ENCODE assay signal across 9 mouse cellular contexts in the genomic region with DNA sequence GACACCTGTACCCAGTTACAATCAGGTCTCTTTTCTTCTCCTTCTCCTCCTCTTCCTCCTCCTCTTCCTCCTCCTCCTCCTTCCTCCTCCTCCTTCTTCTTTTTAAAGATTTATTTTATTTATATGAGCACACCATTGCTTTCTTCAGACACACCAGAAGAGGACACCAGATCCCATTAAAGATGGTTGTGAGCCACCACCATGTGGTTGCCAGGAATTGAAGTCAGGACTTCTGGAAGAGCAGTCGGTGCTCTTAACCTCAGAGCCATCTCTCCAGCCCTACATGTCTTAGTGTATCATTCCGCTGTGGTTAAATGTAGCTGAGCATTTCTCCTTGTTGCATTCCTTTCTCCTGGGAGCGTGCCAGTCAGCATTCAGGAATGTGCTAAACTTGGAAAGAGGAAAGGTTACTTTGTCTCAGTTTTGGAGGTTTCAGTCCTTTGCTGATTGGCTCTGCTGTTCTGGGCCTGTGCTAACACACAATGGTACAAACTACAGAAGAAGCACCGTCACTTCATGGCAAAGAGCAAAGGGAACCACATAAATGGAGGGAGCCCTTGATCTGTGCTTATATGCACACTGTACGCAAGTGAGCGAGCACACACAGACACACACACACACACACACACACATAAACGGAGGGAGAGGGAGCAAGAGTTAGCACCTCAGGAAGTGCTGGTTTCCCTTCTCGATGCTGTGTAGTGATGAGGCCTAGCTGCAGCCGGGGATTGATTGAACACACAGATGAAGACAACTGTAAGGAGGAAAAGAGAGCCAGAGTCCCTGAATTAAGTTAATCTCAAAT. TPM values are rescaled to one million over a fixed set of nuclear protein-coding genes. Genes with fewer than 3 reads are reported as not detected.
DNase-seq lines count a peak whose midpoint lies in the region; ATAC-seq and TF ChIP-seq lines count a peak whose summit lies in the region.
"Had no signal": no experiment of that assay in that cellular context is flagged by ENCODE, and none has a peak within 500 bp of the region (broad histone marks: within the 10 kb centered on the region; RNA-seq: fewer than 3 reads in every experiment).

No protein-coding gene starts in this region.

- no peaks in the 10 kb centered on the region for H3K36me3 ChIP-seq in intestine, embryonic 15.5 days
- H3K36me3 ChIP-seq in intestine, postnatal 0 days (ENCODE audit: control insufficient read depth, insufficient read depth) = no peaks in the 10 kb centered on the region
- H3K36me3 ChIP-seq in forebrain, postnatal 0 days (ENCODE audit: insufficient read depth) = no peaks in the 10 kb centered on the region

- H3K4me2 ChIP-seq in intestine, embryonic 15.5 days (replicated peaks) = no peak overlapping the region
- no peak overlapping the region for H3K4me2 ChIP-seq in intestine, postnatal 0 days (replicated peaks; ENCODE audit: low read depth)
- no peak overlapping the region for H3K4me2 ChIP-seq in forebrain, postnatal 0 days (ENCODE audit: low read depth)

- H3K27me3 ChIP-seq in intestine, embryonic 15.5 days (replicated peaks) = no peaks in the 10 kb centered on the region
- H3K27me3 ChIP-seq in intestine, postnatal 0 days (replicated peaks; ENCODE audit: control insufficient read depth, insufficient read depth, low read length) = no peaks in the 10 kb centered on the region
- no peaks in the 10 kb centered on the region for H3K27me3 ChIP-seq in forebrain, postnatal 0 days (ENCODE audit: insufficient read depth, low read length)

- no peaks in the 10 kb centered on the region; the same call in 1 of the 2 replicates for H3K4me1 ChIP-seq in intestine, embryonic 15.5 days (replicated peaks)
- no peaks in the 10 kb centered on the region for H3K4me1 ChIP-seq in intestine, postnatal 0 days (replicated peaks; ENCODE audit: control insufficient read depth, insufficient read depth, low read length)
- no peaks in the 10 kb centered on the region for H3K4me1 ChIP-seq in forebrain, postnatal 0 days (ENCODE audit: insufficient read depth)

- WGBS in intestine, embryonic 15.5 days = 62% methylated on average over 9 of the region's 9 CpGs
- WGBS in intestine, postnatal 0 days = 67% methylated on average over 9 of the region's 9 CpGs
- 71% methylated on average over 9 of the region's 9 CpGs for WGBS in forebrain, postnatal 0 days

- H3K27ac ChIP-seq in intestine, embryonic 15.5 days = no peak overlapping the region
- H3K27ac ChIP-seq in intestine, postnatal 0 days (ENCODE audit: low read depth, low read length) = no peak overlapping the region
- H3K27ac ChIP-seq in forebrain, postnatal 0 days (ENCODE audit: low read depth, low read length) = no peak overlapping the region

- ATAC-seq in intestine, embryonic 15.5 days = peak; percentile 49
- ATAC-seq in intestine, postnatal 0 days = no peak
- ATAC-seq in forebrain, postnatal 0 days = no peak

- H3K4me3 ChIP-seq in intestine, embryonic 15.5 days (replicated peaks) = no peak overlapping the region
- H3K4me3 ChIP-seq in intestine, postnatal 0 days (ENCODE audit: low read depth, low read length) = no peak overlapping the region
- H3K4me3 ChIP-seq in forebrain, postnatal 0 days (ENCODE audit: low read depth, low read length) = no peak overlapping the region

- peak; percentile 56 for DNase-seq in fibroblast of lung, adult 2 months (ENCODE audit: low read depth)
- DNase-seq in kidney, postnatal 4 days = peak; percentile 54 to 64
- DNase-seq in thymus, postnatal 14 days = peak; percentile 60
- no peak for DNase-seq in forebrain, postnatal 0 days
- DNase-seq in natural killer cell, adult 2 months (ENCODE audit: low spot score in 2 of 2) = no peak
- no peak for DNase-seq in frontal cortex, postnatal 25 days (ENCODE audit: low spot score in 2 of 2)

- TF ChIP-seq CTCF in intestine, postnatal 0 days (IDR thresholded peaks at IDR 0.05; ENCODE audit: low read depth) = no peak
- TF ChIP-seq CTCF in forebrain, postnatal 0 days (IDR thresholded peaks at IDR 0.05; ENCODE audit: low read depth) = no peak

- H3K9me3 ChIP-seq in intestine, embryonic 15.5 days = no peaks in the 10 kb centered on the region
- no peaks in the 10 kb centered on the region for H3K9me3 ChIP-seq in intestine, postnatal 0 days (ENCODE audit: control insufficient read depth)
- no peaks in the 10 kb centered on the region for H3K9me3 ChIP-seq in forebrain, postnatal 0 days (ENCODE audit: low read length)

- H3K9ac ChIP-seq in intestine, embryonic 15.5 days = no peak overlapping the region
- H3K9ac ChIP-seq in intestine, postnatal 0 days (ENCODE audit: low read depth, low read length) = no peak overlapping the region
- H3K9ac ChIP-seq in forebrain, postnatal 0 days = no peak overlapping the region

RNA-seq across cellular contexts. Expression of a gene that starts 33.8 kb away (rescaled TPM):
- 38.3 and 39.6 TPM in 2 replicates for polyA plus RNA-seq in intestine, embryonic 15.5 days (2015; fragmentation: Nextera tagmentation; extraction: Ambion mirVana)
- polyA plus RNA-seq in intestine, postnatal 0 days (2015; fragmentation: Nextera tagmentation; extraction: Ambion mirVana) = 26.1 and 27.1 TPM in 2 replicates
- 24.5 and 28.1 TPM in 2 replicates for total RNA-seq in forebrain, postnatal 0 days (2014; rRNA removed)
- 12.3 and 20.9 TPM in 2 replicates for polyA plus RNA-seq in forebrain, postnatal 0 days (2015; fragmentation: Nextera tagmentation; extraction: Ambion mirVana)

RNA-seq across cellular contexts. Expression of a gene that starts 34.0 kb away (rescaled TPM):
- not detected in 2 replicates for polyA plus RNA-seq in intestine, embryonic 15.5 days (2015; fragmentation: Nextera tagmentation; extraction: Ambion mirVana)
- not detected in 2 replicates for polyA plus RNA-seq in intestine, postnatal 0 days (2015; fragmentation: Nextera tagmentation; extraction: Ambion mirVana)
- total RNA-seq in forebrain, postnatal 0 days (2014; rRNA removed) = not detected in 2 replicates
- polyA plus RNA-seq in forebrain, postnatal 0 days (2015; fragmentation: Nextera tagmentation; extraction: Ambion mirVana) = not detected in 2 replicates
- total RNA-seq: left cerebral cortex, postnatal 10 days had no signal

Comparison
In these comparisons a context has a peak if more than half of its experiments do, and no peak if none do; other contexts are left out.
1. DNase-seq: peak in fibroblast of lung, adult 2 months (single experiment), kidney, postnatal 4 days (2 of 2) and thymus, postnatal 14 days (single experiment); none in forebrain, postnatal 0 days (single experiment), natural killer cell, adult 2 months (0 of 2) and frontal cortex, postnatal 25 days (0 of 2).